Mouse (Mus musculus): ENCODE data around the gene Cnn2. TPM values are rescaled to one million over a fixed set of nuclear protein-coding genes. Genes with fewer than 3 reads are reported as not detected.

Cnn2 gene
- polyA plus RNA-seq, 1 experiment from 2014 or later, result 160 TPM

DNA sequence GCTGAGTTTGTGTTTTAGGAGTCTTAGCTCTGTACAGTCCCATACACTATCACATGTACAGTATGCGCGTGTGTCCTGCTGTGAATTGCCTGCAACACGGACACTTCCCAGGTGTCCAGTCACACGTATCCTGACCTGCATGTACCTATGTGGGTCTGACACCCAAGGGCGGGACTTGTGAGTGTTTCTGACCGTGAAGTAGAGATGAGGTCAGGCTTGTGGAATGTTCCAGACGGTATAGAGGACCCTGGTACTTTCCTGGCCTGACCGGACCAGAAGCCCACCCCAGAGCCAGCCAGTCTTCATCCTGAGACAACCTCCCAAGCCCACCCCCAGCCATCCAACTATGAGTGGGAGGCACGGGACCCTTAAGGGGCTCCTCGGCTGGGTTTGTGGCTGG lies 27.2 kb downstream of the Cnn2 start:
- 83% methylated on average over 10 of the region's 10 CpGs for WGBS
- no peak overlapping the region for H3K9ac ChIP-seq (ENCODE audit: low read length)
- no peaks in the 10 kb centered on the region for H3K36me3 ChIP-seq (ENCODE audit: control insufficient read depth, insufficient read depth, low read length)
- no peak for ATAC-seq (replicated peaks; ENCODE audit: low FRiP score)
- no peak for DNase-seq (ENCODE audit: low spot score)
- H3K27me3 ChIP-seq (ENCODE audit: control insufficient read depth, insufficient read depth, low read length), result peaks cover 33% of the 10 kb centered on the region
- H3K4me2 ChIP-seq (ENCODE audit: low read depth, low read length, severe bottlenecking), result no peak overlapping the region
- peaks cover 5% of the 10 kb centered on the region; the same call in 1 of the 2 replicates for H3K4me1 ChIP-seq (replicated peaks; ENCODE audit: control insufficient read depth, insufficient read depth, low read length)
- H3K27ac ChIP-seq (ENCODE audit: low read depth, low read length), result no peak overlapping the region
- H3K9me3 ChIP-seq (ENCODE audit: control insufficient read depth, low read length), result peaks cover 6% of the 10 kb centered on the region; the same call in 1 of the 2 replicates
- no peak overlapping the region for H3K4me3 ChIP-seq (ENCODE audit: low read depth, low read length)

DNA sequence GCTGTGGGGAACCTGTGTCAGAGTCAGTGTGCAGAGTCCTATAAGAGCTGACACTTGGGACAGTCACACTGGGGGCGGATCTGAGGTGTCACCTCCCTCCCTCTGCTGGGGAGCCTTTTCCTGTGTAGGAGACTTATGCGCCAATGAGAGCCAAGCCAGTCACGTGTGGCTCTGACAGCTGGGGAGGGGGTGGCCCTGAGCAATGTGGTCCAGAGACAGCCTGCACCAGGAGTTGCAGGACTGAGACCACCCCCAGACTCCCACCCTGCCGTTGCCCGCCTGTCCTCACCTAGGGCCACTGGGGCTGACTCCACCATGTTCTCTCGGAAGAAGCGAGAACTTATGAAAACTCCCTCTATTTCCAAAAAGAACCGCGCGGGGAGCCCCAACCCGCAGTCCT lies 28.1 kb downstream of the Cnn2 start, which contains the start of gene Arhgap45:
Gene Arhgap45 (plus strand): TSS at position 143 of the 400 bp plus-strand sequence.
- H3K9me3 ChIP-seq (ENCODE audit: control insufficient read depth, low read length), result no peaks in the 10 kb centered on the region
- H3K9ac ChIP-seq (ENCODE audit: low read length), result no peak within 1 kb of the TSS
- H3K4me2 ChIP-seq (ENCODE audit: low read depth, low read length, severe bottlenecking), result no peak within 1 kb of the TSS
- no peak for DNase-seq (ENCODE audit: low spot score)
- ATAC-seq (replicated peaks; ENCODE audit: low FRiP score), result no peak
- H3K36me3 ChIP-seq (ENCODE audit: control insufficient read depth, insufficient read depth, low read length), result no peaks in the 10 kb centered on the region
- no peak within 1 kb of the TSS for H3K27ac ChIP-seq (ENCODE audit: low read depth, low read length)
- 73% methylated on average over 11 of the region's 11 CpGs for WGBS
- no peak within 1 kb of the TSS for H3K4me3 ChIP-seq (ENCODE audit: low read depth, low read length)
- peaks cover 5% of the 10 kb centered on the region; the same call in 1 of the 2 replicates for H3K4me1 ChIP-seq (replicated peaks; ENCODE audit: control insufficient read depth, insufficient read depth, low read length)
- peaks cover 33% of the 10 kb centered on the region for H3K27me3 ChIP-seq (ENCODE audit: control insufficient read depth, insufficient read depth, low read length)

DNA sequence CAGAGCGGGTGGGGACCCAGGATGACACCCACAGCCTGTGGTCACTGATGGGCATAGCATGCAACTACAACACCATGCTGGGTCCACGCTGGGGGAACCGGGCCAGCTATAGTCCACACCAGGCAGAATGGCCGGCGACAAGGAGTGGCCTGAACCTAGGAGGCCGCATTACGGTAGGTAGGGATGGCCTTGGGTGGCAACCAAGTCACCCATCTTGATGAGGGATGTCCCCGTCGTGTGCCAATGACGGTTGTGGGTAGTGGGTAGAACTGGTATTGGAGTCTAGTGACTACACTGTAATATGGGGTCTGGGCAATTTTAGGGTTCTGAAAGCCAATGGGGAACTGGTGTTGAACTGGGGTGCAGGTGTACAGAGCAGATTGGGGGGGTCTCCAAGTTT lies 28.5 kb downstream of the Cnn2 start:
- DNase-seq (ENCODE audit: low spot score) (no peak), ATAC-seq (replicated peaks; ENCODE audit: low FRiP score) (no peak)
- WGBS, result 88% methylated on average over 10 of the region's 10 CpGs
- Histone ChIP-seq H3K4me3 (ENCODE audit: low read depth, low read length) (no peak overlapping the region), H3K27me3 (ENCODE audit: control insufficient read depth, insufficient read depth, low read length) (peaks cover 33% of the 10 kb centered on the region), H3K4me1 (replicated peaks; ENCODE audit: control insufficient read depth, insufficient read depth, low read length) (peaks cover 5% of the 10 kb centered on the region; the same call in 1 of the 2 replicates), H3K36me3 (ENCODE audit: control insufficient read depth, insufficient read depth, low read length) (no peaks in the 10 kb centered on the region), H3K27ac (ENCODE audit: low read depth, low read length) (no peak overlapping the region), H3K9me3 (ENCODE audit: control insufficient read depth, low read length) (no peaks in the 10 kb centered on the region), H3K4me2 (ENCODE audit: low read depth, low read length, severe bottlenecking) (no peak overlapping the region), H3K9ac (ENCODE audit: low read length) (no peak overlapping the region)

DNA sequence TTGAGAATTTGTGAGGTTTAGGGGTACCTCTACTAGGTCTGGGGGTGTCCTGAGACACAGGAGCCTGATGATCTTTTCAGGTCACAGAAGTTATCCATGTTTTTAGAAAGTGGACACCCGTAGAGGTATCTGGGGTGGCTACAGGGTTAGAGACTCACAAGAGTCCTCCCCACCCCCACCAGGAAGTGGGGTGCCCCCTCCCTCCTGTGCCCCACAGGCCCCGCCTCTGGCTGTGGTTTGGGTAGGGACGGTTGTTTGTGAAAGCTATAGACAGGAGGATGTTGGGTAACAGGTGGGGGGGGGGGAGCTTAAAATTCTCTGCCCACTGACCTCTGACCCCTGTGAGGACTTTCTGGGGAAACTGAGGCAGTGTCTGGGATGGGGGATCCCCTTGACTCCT lies 29.0 kb downstream of the Cnn2 start:
- Histone ChIP-seq H3K27ac (ENCODE audit: low read depth, low read length) (no peak overlapping the region), H3K9me3 (ENCODE audit: control insufficient read depth, low read length) (no peaks in the 10 kb centered on the region), H3K4me2 (ENCODE audit: low read depth, low read length, severe bottlenecking) (no peak overlapping the region), H3K4me1 (replicated peaks; ENCODE audit: control insufficient read depth, insufficient read depth, low read length) (peaks cover 5% of the 10 kb centered on the region; the same call in 1 of the 2 replicates), H3K27me3 (ENCODE audit: control insufficient read depth, insufficient read depth, low read length) (peaks cover 30% of the 10 kb centered on the region), H3K4me3 (ENCODE audit: low read depth, low read length) (no peak overlapping the region), H3K36me3 (ENCODE audit: control insufficient read depth, insufficient read depth, low read length) (no peaks in the 10 kb centered on the region), H3K9ac (ENCODE audit: low read length) (no peak overlapping the region)
- no peak for ATAC-seq (replicated peaks; ENCODE audit: low FRiP score)
- no peak for DNase-seq (ENCODE audit: low spot score)
- 81% methylated on average over 3 of the region's 3 CpGs for WGBS

DNA sequence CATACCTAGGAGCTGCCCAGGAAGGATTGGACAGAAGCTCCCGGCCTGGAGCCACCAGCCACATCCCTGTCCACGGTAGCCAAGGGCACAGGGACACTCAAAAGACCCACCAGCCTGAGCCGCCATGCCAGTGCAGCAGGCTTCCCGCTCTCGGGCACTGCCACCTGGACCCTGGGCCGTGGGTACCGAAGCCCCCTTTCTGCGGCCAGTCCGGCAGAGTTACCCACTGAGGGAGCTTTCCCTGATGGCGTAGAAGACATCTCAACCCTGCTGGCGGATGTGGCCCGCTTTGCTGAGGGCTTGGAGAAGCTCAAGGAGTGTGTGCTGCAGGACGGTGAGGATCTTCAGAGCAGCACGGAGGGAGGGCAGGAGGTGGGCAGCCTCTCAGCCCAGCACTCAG lies 29.4 kb downstream of the Cnn2 start:
- H3K27ac ChIP-seq (ENCODE audit: low read depth, low read length), result no peak overlapping the region
- H3K4me3 ChIP-seq (ENCODE audit: low read depth, low read length), result no peak overlapping the region
- 86% methylated on average over 14 of the region's 14 CpGs for WGBS
- H3K9me3 ChIP-seq (ENCODE audit: control insufficient read depth, low read length), result no peaks in the 10 kb centered on the region
- no peaks in the 10 kb centered on the region for H3K36me3 ChIP-seq (ENCODE audit: control insufficient read depth, insufficient read depth, low read length)
- peaks cover 5% of the 10 kb centered on the region; the same call in 1 of the 2 replicates for H3K4me1 ChIP-seq (replicated peaks; ENCODE audit: control insufficient read depth, insufficient read depth, low read length)
- no peak overlapping the region for H3K4me2 ChIP-seq (ENCODE audit: low read depth, low read length, severe bottlenecking)
- no peak overlapping the region for H3K9ac ChIP-seq (ENCODE audit: low read length)
- ATAC-seq (replicated peaks; ENCODE audit: low FRiP score) (no peak), DNase-seq (ENCODE audit: low spot score) (no peak)
- peaks cover 30% of the 10 kb centered on the region for H3K27me3 ChIP-seq (ENCODE audit: control insufficient read depth, insufficient read depth, low read length)

DNA sequence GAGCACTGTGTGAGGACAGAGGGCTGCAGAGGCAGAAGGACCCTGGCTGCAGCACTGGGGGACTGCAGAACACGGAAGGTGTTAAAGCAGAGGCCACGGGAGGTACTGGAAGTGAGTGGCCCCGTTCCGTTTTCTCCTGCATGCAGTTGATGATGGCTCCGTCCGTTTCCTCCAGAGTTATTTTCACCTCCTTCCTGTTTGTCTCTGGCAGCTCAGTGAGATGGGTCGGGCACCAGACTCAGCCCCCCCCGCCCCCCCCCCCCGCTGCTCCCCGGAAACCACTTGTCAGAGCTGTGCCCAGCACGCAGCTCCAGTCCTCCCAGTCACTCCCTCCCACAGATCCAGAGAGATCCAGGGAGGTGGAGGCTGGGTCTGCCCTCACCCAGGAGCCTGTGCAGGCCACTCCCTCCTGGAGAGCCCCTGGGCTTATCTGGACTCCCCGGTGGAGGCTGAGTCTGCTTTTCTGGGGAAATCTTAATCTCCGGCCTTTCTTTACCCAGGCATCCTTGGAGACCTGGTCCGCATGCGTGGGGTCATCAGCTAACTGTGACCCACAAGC lies 30.4 kb downstream of the Cnn2 start:
- DNase-seq (ENCODE audit: low spot score) (no peak), ATAC-seq (replicated peaks; ENCODE audit: low FRiP score) (0 out of 2 replicates have a peak, but pooled peaks have one; percentile 38)
- peak overlapping the region; percentile 2; the same call in 1 of the 2 replicates for H3K9ac ChIP-seq (ENCODE audit: low read length)
- H3K4me3 ChIP-seq (ENCODE audit: low read depth, low read length), result no peak overlapping the region
- H3K9me3 ChIP-seq (ENCODE audit: control insufficient read depth, low read length), result no peaks in the 10 kb centered on the region
- no peak overlapping the region for H3K4me2 ChIP-seq (ENCODE audit: low read depth, low read length, severe bottlenecking)
- no peak overlapping the region for H3K27ac ChIP-seq (ENCODE audit: low read depth, low read length)
- H3K27me3 ChIP-seq (ENCODE audit: control insufficient read depth, insufficient read depth, low read length), result peaks cover 19% of the 10 kb centered on the region
- H3K36me3 ChIP-seq (ENCODE audit: control insufficient read depth, insufficient read depth, low read length), result no peaks in the 10 kb centered on the region
- H3K4me1 ChIP-seq (replicated peaks; ENCODE audit: control insufficient read depth, insufficient read depth, low read length), result peaks cover 5% of the 10 kb centered on the region; the same call in 1 of the 2 replicates
- 6% methylated on average over 15 of the region's 15 CpGs for WGBS

DNA sequence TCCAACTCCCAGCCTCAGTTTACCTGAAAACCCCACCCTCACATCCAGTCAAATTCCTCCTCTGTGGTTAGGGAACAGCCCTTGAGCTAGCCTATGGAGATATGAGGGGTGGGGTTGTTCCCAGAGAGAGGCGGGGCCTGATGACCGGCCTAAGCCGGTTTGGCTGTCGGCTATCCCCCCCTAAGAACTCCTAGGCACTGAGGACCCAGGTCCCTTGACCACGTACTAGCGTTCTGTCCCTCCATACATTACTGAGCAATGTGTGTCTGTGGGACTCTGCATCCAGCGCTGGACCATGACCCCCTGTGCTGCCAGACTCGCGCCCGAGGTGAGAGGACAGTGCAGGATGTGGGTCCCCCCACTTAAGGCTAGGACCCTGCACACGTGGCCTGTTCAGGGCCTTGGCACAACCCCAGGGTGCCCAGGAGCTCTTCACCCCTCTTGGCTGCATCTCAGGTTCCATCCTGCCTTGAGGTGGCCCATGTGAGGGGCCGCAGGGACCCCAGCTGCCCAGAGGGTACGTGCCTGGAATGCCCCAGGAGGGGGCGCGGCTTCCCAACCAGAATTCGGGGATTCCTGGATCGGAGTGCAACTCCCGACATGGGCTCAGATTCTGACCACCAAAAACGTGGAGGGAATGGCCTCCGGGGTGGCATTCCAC lies 31.2 kb downstream of the Cnn2 start:
- H3K36me3 ChIP-seq (ENCODE audit: control insufficient read depth, insufficient read depth, low read length), result no peaks in the 10 kb centered on the region
- H3K4me1 ChIP-seq (replicated peaks; ENCODE audit: control insufficient read depth, insufficient read depth, low read length), result peaks cover 5% of the 10 kb centered on the region; the same call in 1 of the 2 replicates
- peak; percentile 43 for ATAC-seq (replicated peaks; ENCODE audit: low FRiP score)
- WGBS, result 3% methylated on average over 20 of the region's 20 CpGs
- peak; percentile 70 for DNase-seq (ENCODE audit: low spot score)
- H3K4me2 ChIP-seq (ENCODE audit: low read depth, low read length, severe bottlenecking), result peak overlapping the region; percentile 40
- peaks cover 11% of the 10 kb centered on the region for H3K27me3 ChIP-seq (ENCODE audit: control insufficient read depth, insufficient read depth, low read length)
- H3K4me3 ChIP-seq (ENCODE audit: low read depth, low read length), result peak overlapping the region; percentile 21
- H3K9ac ChIP-seq (ENCODE audit: low read length), result peak overlapping the region; percentile 37
- H3K9me3 ChIP-seq (ENCODE audit: control insufficient read depth, low read length), result no peaks in the 10 kb centered on the region
- no peak overlapping the region for H3K27ac ChIP-seq (ENCODE audit: low read depth, low read length)

DNA sequence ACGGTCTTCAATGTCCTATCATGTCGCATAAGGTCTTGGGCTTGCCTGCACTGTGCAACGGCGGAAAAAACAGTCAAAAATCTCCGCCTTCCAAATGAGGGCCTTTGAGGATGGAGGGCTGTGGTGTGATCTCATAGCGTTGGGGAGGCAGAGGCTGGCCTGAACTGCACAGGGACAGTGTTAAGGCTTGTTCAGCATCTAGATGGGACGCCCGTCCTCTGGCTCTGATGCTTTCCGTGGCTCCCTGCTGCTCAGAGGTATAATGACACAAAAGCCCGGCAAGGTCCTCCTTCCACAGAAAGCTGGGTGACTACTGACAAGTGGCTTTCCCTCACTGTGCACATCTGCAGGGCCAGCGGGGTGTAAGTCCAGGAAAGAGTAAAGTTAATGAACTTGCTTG lies 31.8 kb downstream of the Cnn2 start:
- Histone ChIP-seq H3K9me3 (ENCODE audit: control insufficient read depth, low read length) (no peaks in the 10 kb centered on the region), H3K36me3 (ENCODE audit: control insufficient read depth, insufficient read depth, low read length) (no peaks in the 10 kb centered on the region), H3K27ac (ENCODE audit: low read depth, low read length) (no peak overlapping the region), H3K4me2 (ENCODE audit: low read depth, low read length, severe bottlenecking) (peak overlapping the region; percentile 40), H3K4me1 (replicated peaks; ENCODE audit: control insufficient read depth, insufficient read depth, low read length) (peaks cover 5% of the 10 kb centered on the region; the same call in 1 of the 2 replicates), H3K27me3 (ENCODE audit: control insufficient read depth, insufficient read depth, low read length) (peaks cover 5% of the 10 kb centered on the region), H3K9ac (ENCODE audit: low read length) (peak overlapping the region; percentile 37), H3K4me3 (ENCODE audit: low read depth, low read length) (peak overlapping the region; percentile 21; the same call in 1 of the 2 replicates)
- no peak for DNase-seq (ENCODE audit: low spot score)
- 16% methylated on average over 11 of the region's 11 CpGs for WGBS
- ATAC-seq (replicated peaks; ENCODE audit: low FRiP score), result no peak
